Mouse (Mus musculus): ENCODE results near the gene 9130230L23Rik.
"Not testable (repeated sequence)": the region's sequence is repeated elsewhere in the genome, so short reads cannot be mapped to it uniquely, and the experiment has no call there.

Gene 9130230L23Rik

DNA sequence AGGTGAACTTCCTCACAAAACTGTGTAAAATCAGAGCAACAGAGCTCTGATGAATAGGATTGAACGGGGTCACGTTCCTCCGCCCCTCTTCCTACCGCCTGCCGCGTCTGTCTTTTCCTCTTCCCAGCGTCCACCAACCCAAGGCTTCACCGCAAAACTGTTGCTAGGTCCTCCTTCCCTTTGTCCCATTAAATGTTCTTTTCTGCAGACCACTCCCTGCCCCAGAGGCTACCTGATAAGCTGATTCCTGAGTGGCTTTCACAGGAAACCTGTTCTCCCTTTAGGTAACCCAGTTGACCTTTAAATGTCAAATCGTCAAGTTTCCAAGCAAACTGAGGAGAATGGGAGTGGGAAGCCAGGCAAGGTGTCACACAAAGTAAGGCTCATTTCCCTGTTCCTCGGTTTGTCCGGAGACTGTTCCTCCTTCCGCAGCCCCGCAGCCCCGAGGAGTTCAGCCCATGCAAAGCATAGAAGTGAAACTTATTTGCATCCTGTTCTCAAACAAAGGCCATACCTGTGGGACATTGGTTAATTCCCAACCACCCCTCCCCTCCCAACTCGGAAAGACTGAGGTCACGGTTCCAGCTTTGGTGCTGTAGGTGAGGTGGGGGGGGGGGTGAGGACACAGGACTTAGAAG lies 1.1 kb upstream of the 9130230L23Rik start:
- DNase-seq (ENCODE audit: low spot score), result no peak

DNA sequence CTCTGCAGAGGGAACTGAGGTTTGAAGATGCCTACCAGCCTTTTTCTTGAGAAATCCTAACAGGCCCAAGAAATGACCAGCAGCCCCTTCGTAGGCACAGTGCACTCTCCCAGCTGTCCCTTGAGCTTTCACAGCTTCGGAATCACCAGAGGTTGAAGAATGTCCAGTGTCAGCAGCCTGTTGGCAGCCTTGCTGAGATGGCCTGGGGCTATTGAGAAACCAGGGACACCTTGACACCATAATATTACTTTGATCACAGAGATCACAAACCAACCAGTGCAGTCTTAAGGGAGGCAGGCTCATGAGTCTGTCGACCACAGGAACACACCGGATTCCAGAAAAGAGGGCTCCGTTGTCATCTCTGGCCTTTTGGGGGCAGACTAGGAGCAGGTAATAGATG lies 2.9 kb downstream of the 9130230L23Rik start:
- DNase-seq (ENCODE audit: low spot score), result no peak

DNA sequence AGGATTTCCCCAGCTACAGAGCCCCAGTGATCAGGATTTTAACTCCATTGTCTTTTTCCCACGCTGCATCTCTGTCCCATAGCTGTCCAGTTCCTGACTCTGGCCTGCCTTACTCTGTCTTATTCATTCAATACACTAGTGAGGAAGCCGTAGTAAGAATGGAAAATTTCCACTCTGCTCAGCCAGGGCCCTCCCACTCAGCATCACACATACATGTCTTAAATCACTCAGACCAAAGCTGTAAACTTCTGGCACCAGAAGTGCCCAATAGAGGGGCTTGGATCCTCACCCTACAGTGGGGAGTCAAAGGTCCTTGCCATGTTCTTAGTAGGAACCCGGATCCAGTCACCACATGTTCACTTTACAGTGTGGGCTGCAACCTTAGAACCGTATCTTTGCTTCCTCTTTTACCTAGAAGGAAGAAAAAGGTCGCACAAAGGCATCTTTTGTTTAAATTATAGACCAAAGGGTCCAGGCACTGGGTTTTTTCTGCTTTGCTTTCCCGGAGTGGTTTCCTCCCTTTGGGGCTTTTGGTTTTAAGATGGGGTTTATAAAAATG lies 3.4 kb downstream of the 9130230L23Rik start:
- no peak for DNase-seq (ENCODE audit: low spot score)

DNA sequence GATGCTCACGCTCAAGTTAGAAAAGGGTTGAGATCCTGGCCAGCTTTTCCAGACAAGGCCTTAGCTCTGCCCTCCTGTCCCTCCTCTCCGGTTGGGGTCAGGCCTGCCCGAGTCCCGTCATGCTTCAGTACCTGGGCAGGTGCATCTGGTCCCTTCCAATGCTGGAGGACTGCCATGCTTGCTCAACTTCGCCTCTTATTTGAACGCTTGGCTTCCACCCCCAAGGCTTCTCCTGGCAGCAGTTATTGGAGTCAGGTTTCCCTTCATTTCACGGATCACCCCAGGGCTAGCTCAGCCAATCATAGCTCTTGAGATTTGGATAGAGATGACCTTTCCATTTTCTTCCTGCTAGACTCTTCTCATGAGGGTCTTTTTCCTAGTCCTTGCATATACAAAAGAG lies 4.0 kb downstream of the 9130230L23Rik start:
- DNase-seq (ENCODE audit: low spot score), result no peak

DNA sequence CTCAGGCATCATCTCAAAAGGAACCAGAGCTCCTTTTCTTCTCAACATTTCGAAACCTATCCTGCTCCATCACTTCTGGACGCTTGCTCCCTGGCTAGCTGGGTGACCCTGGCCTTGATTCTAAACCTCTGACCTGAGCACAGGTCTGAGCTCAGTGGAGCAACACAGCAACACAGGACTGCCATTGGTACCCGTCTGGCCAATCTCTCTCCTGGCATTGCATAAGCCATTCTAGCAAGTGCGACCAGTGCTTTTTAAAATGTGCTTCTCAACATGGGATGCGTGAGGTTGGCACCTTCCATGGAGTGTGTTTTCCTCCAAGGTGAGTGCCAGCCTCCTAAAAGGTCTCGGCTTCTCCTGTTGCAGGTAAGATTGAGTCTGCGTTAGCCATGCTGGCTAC lies 5.0 kb downstream of the 9130230L23Rik start:
- no peak for DNase-seq (ENCODE audit: low spot score)

DNA sequence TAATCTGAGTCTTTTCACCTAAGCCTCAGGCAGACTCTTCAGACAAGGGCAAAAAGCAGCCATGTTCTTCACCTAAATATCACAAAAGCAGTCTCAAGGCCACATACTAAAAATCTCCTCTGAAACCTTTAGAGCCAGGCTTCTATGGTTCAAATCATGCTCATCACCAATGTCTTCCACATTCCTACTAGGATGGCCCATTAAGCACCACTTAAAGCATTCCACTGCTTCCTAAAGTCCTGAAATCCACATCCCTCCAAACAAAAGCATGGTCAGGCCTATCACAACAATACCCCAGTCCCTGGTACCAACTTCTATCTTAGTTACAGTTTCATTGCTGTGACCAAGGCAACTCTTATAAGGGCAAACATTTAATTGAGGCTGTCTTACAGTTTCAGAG lies 6.3 kb downstream of the 9130230L23Rik start:
- no peak for DNase-seq (ENCODE audit: low spot score)

DNA sequence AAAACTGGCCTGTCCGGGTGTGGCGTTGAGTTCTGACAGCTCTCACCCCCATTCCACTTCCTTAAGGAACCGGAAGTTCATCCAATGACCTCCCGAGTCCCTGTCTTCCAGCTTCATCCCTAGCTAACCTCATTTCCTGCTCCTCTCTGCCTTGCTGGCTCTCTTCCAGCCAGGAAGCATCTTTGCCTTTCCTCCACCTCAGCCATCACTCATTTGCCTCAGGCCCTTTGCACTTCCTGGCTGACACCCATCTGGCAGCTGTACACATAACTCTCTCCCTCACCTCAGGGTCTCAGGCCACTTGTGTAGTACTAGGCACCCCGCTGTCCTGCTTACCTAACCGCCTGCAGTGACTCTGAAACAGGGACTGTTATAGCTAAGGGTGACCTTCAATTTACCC lies 9.4 kb downstream of the 9130230L23Rik start:
- no peak for DNase-seq (ENCODE audit: low spot score)

DNA sequence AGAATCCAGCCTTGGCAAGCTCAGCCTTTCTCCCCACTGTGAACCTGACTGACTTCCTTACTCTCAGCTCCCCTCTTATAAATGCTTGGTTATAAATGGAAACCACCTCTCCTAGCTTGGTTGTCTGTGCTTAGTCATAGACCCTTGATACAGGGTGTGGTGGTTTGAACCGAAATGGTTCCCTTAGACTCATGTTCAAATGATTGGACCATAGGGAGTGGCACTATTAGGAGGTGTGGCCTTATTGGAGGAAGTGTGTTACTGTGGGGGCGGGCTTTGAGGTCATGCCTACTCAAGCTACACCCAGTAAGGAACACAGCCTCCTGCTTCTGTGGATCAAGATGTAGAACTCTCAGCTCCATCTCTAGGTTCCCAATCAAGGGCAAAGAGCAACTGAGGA lies 12.9 kb downstream of the 9130230L23Rik start:
- DNase-seq (ENCODE audit: low spot score), result peak; percentile 19

DNA sequence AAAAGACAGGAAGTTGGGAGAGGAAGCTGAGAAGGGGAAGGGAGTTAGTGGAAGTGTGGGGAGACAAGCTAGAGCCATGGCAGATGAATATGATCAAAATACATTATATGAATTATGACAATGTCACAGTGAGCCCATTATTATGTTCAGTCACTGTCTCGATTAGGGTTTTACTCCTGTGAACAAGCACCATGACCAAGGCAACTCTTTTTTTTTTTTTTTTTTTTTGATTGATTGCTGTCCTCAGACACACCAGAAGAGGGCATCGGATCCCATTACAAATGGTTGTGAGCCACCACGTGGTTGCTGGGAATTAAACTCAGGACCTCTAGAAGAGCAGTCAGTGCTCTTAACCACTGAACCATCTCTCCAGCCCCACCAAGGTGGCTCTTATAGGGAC lies 17.1 kb downstream of the 9130230L23Rik start:
- DNase-seq (ENCODE audit: low spot score), result not testable (repeated sequence)

DNA sequence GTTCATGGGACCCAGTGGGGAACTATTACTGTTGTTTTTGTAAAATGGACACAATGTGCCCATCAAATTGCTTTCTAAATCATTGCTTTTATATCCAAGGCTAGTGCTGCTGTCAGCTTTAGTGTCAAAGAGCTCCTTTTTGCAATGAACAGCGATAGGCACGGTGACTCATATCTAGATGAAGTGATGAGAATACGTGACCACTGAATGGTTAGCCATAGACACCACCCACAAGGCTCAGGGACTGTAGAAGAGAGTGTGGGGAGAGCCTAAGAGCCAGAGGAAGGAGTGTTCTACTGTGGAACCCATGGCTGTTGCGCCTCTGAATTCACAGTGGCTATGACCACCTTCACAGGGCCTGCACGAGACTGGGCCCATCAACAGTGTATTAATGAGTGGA lies 17.7 kb downstream of the 9130230L23Rik start:
- no peak for DNase-seq (ENCODE audit: low spot score)

DNA sequence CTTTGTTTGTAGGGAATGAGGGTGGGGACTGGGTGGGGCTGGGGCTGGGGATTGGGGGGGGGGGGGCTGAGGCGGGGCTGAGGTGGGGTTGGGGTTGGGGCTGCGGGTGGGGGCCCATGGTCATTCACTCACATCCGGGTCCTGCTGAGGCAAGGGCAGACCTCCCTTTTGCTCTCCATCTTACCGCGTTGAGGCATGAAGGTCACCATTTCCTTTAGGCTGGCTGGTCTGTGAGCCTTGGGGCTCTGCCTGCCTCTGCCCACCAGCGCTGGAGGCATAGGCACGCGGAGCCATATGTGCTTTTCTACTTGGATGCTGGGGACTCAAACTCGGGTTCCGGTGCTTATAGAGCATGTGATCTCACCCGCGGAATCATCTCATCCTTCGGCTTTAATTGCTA lies 28.4 kb downstream of the 9130230L23Rik start:
- DNase-seq (ENCODE audit: low spot score), result no peak

DNA sequence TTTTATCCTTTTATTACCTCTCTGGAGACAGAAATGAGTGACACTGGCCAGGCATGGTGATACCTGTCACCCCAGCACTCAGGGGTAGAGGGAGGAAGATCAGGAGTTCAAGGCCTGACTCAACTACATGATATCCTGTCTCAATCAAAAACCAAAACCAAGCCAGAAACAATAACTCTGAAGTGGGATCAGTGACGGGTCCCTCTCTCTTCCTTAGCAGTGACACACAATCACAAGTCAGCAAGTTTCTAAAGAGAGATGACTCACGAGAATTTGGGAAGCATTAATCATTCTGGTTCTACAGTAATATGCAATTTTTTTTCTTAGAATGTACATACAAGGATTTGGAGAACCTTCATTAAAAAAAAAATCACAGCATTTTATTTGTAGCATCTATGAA lies 30.9 kb downstream of the 9130230L23Rik start:
- DNase-seq (ENCODE audit: low spot score), result no peak

DNA sequence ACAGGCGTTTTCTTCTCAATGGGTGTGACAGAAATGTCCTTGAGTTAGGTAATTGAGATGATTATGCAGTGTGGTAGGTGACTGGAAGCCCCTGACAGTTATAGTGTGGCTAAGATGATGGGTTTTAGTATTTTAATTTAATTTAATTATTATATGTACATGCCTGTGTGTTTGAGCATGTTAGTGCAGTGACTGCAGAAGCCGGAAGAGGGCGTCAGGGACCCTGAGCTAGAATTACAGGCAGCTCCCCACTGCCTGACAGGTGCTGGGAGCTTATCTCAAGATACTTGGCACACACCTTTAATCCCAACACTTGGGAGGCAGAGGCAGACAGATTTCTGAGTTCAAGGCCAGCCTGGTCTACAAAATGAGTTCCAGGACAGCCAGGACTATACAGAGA lies 36.1 kb downstream of the 9130230L23Rik start:
- no peak for DNase-seq (ENCODE audit: low spot score)

DNA sequence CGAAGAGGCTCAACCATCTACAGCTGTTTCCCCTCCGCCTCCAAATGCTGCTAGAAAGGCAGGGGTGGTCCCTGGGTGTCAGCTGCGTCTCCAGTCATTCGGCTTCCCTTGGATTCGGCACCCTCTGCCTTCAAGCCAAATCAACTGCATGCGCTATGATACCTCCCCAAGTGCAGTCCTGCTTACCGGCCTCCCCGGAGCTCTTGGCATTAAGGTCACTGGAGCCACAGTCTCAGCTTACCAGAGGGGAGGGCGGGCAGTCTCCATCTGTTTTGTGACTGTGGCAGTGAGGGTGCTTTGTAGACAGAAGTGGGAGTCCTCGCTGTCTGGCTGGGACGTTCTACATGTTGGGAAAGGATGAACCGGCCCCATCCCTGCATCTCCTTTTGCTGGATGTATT lies 37.0 kb downstream of the 9130230L23Rik start:
- DNase-seq (ENCODE audit: low spot score), result no peak

DNA sequence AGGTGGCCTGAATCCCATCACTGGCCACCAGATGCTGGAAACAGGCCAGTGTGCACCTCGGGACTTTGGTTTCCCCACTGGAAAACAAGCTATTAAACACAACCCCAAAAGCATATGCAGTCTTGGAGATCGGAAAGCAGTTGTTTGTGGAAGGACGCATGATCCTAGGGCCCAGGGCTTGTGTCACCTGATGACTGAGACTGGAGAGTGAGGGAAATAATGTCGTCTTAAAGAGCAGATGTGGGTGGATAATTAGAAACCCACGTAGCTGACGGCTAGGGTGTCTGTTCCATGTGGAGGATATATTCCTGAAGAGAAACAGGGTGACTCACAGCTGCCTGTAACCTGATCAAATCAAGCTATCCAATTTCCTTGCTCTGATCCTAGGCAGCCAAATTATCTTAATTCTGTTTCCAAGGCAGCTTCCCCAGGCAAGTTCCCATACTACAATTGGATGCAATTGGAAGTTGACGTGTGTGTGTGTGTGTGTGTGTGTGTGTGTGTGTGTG lies 38.3 kb downstream of the 9130230L23Rik start:
- no peak for DNase-seq (ENCODE audit: low spot score)

DNA sequence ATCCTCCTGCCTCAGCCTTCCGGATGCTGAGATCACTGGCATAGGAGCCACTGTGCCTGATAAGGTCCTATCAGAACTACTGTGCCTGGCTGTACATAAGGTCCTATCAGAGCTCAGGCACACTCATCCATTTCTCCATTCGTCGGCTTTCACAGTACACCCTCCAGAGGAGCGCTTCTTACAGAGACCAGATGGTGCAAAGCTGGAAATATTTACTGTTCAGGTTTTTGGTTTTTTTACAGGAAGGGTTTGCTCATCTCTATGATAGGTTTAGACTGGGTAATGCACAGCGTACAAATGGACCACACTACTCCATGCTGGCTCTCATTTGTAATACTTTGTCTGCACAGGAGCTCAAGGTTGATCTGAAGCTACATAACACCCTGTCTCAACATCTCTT lies 40.8 kb downstream of the 9130230L23Rik start:
- no peak for DNase-seq (ENCODE audit: low spot score)

DNA sequence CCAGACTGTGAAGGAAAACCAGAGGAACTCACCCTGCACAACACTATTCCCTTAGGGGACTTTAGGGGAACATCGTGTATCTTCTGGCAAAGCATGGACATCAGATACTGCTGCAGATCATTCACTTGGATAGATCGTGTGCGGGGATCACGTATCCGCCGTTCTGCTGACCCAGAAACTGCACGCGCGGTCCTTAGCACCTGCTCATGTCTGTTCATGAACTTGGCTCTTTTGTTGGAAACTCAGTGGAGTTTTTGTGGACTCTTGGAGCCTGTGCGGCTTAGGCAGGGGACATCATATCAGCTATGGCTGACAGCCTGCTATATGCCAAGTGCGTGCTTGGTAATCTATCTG lies 43.5 kb downstream of the 9130230L23Rik start:
- DNase-seq (ENCODE audit: low spot score), result no peak

DNA sequence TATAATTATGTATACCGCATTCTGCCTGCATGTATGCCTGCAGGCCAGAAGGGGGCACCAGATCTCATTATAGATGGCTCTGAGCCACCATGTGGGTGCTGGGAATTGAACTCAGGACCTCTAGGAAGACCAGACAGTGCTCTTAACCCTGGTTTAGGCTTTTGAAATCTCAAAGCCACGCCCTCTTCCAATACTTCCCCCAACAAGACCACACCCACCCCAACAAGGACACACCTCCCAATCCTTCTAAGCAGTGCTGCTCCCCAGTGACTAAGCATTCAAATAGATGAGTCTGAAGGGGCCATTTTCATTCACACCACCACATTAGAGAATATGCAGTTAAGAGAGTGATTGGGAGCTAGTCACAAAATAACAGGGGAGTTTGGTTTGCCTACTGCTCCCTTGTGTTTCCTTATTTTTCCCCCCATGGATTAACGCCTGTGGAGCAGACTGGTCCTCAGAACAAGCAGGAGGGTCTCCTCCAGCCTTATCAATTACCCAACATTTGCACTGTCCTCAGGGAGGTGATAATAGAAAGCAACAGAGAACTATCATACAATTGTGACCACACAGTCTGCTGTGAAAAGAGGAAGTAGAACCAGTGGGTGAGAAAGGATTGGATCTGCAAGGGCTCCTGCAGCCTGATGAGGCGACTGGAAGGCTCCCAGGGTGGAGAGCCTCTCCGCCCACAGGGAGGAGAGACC lies 44.0 kb downstream of the 9130230L23Rik start:
- no peak for DNase-seq (ENCODE audit: low spot score)

DNA sequence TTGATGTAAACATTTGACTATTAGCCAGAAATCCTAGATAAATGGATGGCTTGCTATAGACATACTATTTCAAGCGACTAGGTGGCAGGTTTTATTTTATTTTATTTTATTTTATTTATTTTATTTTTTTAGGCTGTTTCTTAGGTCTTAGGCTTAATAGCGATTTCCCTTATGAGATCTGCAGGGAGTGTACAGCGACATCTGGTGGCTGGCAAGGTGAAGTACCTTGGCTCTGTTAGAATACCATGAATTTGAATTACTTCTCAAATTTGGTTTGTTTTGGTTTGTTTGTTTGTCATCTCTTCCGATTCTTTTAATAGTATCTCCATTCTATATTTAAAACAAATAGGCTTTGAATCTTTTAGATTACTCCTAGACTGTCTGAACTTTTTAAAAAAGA lies 45.5 kb downstream of the 9130230L23Rik start:
- DNase-seq (ENCODE audit: low spot score), result peak; percentile 59

DNA sequence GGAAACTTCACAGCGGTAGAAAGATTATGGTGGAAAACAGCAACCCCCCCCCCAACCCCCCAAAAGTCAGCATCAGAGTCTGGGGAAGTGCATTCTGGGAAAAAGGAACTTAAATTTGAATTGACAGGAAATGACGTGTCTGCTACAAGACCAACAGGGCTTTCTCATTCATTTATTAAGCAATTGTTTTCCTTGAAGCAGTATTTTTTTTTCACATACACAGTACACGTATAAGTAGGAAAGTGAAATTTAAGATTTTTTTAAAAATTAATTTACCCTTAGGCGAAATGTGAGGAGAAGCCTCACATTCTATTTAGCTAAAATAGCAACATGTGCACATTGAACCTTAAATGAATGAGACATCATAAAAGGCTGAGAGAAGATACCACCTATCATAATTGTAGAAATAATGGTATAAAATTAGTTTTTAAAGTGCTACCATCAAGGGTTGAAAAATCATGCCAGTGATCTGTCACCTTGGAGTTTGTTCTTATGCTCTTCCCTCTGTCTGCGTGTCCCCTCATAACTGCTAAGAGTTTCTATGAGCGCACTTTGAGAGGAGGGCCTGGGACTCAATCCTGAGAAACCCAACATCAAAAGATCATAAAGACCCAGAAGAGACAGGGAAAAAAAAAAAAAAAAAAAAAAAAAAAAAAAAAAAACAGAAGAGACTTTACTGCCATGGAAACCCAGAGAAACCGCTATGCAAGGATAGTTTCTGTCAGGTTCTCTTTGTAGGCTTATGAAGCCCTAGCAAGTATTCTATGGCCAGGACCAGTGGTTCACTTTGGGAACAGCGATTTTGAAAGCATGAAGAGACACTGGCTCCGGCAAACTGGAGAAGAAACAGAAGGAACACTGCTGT lies 47.7 kb downstream of the 9130230L23Rik start:
- DNase-seq (ENCODE audit: low spot score), result no peak

DNA sequence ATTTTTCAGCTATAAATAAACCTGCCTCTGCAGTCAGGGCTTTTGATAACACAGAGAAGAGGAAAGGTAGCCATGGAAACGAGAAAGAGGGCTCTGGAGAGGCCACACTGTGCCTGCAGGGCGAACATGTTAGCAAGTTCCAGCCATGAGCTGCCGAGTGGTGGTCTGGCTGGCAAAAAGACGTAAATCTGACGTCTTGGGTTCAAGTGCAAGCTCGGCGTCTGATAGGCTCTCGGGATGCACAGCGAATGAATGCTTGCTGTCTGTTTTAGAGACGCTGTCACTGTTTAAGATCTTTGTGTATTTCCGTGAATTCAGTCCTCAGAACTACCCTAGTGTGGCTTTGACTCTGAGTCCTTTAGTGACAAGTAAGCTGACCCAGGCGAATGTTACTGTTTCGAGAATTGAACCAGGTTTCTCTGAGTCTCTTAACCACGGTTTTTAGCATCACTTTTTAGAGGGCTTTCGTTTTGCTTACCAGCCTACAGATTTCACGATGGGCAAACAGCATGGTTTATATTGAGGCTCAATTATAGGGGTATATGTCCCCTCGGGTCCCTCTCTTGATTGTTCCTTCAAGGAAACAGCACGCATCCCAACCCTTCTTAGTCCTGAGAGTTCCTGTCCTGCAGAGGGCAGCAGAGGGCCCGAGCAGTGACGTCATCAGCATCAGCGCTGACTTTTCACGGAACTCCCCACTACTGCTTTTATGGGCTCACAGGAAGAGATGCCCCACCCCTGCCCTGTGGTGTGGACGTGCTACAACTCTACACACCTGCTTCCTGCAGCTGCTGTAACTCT lies 48.5 kb downstream of the 9130230L23Rik start:
- DNase-seq (ENCODE audit: low spot score), result peak; percentile 96
